Mouse (Mus musculus): ENCODE measurements around the gene Magi1.

Gene Magi1

GRCm38 (mm10) chr6:94257831-94258173 is 25.9 kb downstream of the Magi1 start:
- DNase-seq (ENCODE audit: extremely low spot score) = no peak

- DNase-seq (ENCODE audit: extremely low spot score) = no peak
Observed at GRCm38 (mm10) chr6:94256982-94257830, 26.5 kb downstream of the Magi1 start.

- no peak for DNase-seq (ENCODE audit: extremely low spot score)
Observed at GRCm38 (mm10) chr6:94253943-94254342, 29.8 kb downstream of the Magi1 start.

- DNase-seq (ENCODE audit: extremely low spot score) = no peak
Observed at GRCm38 (mm10) chr6:94251358-94251945, 32.3 kb downstream of the Magi1 start.

GRCm38 (mm10) chr6:94249286-94249790 is 34.4 kb downstream of the Magi1 start:
- DNase-seq (ENCODE audit: extremely low spot score) = no peak

GRCm38 (mm10) chr6:94241251-94241650 is 42.5 kb downstream of the Magi1 start:
- no peak for DNase-seq (ENCODE audit: extremely low spot score)

- no peak for DNase-seq (ENCODE audit: extremely low spot score)
Observed at GRCm38 (mm10) chr6:94238643-94239042, 45.1 kb downstream of the Magi1 start.

GRCm38 (mm10) chr6:94236899-94237298 is 46.8 kb downstream of the Magi1 start:
- DNase-seq (ENCODE audit: extremely low spot score) = no peak

GRCm38 (mm10) chr6:94232243-94232785 is 51.4 kb downstream of the Magi1 start:
- DNase-seq (ENCODE audit: extremely low spot score) = no peak

GRCm38 (mm10) chr6:94231831-94232230 is 51.9 kb downstream of the Magi1 start:
- DNase-seq (ENCODE audit: extremely low spot score) = no peak

- DNase-seq (ENCODE audit: extremely low spot score) = no peak
Observed at GRCm38 (mm10) chr6:94231367-94231766, 52.4 kb downstream of the Magi1 start.

GRCm38 (mm10) chr6:94230918-94231317 is 52.8 kb downstream of the Magi1 start:
- no peak for DNase-seq (ENCODE audit: extremely low spot score)

- DNase-seq (ENCODE audit: extremely low spot score) = no peak
Observed at GRCm38 (mm10) chr6:94230129-94230528, 53.6 kb downstream of the Magi1 start.

GRCm38 (mm10) chr6:94226262-94226661 is 57.5 kb downstream of the Magi1 start:
- DNase-seq (ENCODE audit: extremely low spot score) = no peak

GRCm38 (mm10) chr6:94225832-94226231 is 57.9 kb downstream of the Magi1 start:
- DNase-seq (ENCODE audit: extremely low spot score) = no peak

GRCm38 (mm10) chr6:94225091-94225490 is 58.6 kb downstream of the Magi1 start:
- no peak for DNase-seq (ENCODE audit: extremely low spot score)

GRCm38 (mm10) chr6:94222253-94222652 is 61.5 kb downstream of the Magi1 start:
- no peak for DNase-seq (ENCODE audit: extremely low spot score)

GRCm38 (mm10) chr6:94221750-94222149 is 62.0 kb downstream of the Magi1 start:
- DNase-seq (ENCODE audit: extremely low spot score) = no peak

- DNase-seq (ENCODE audit: extremely low spot score) = no peak
Observed at GRCm38 (mm10) chr6:94218076-94218475, 65.6 kb downstream of the Magi1 start.

GRCm38 (mm10) chr6:94215834-94216233 is 67.9 kb downstream of the Magi1 start:
- no peak for DNase-seq (ENCODE audit: extremely low spot score)

GRCm38 (mm10) chr6:94214895-94215538 is 68.7 kb downstream of the Magi1 start:
- no peak for DNase-seq (ENCODE audit: extremely low spot score)

- DNase-seq (ENCODE audit: extremely low spot score) = no peak
Observed at GRCm38 (mm10) chr6:94205926-94206325, 77.8 kb downstream of the Magi1 start.
